Mouse (Mus musculus) forebrain, embryonic 13.5 days (tissue): ENCODE measurements around the gene Pold1. TPM values are rescaled to one million over a fixed set of nuclear protein-coding genes. Genes with fewer than 3 reads are reported as not detected.

Experiments used
- ATAC-seq: fragments of 200-750 bp; cut with Nextera tagmentation; 2 replicates; pipeline ENCODE4 v1.8.0; 2017
- H3K27ac ChIP-seq: fragments of 300-500 bp; sonication (generic); 2 replicates; pipeline ENCODE4 v1.5.1; 2015; ENCODE audit warnings: inconsistent platforms, mild to moderate bottlenecking, moderate library complexity
- H3K27me3 ChIP-seq: fragments of 300-500 bp; sonication (generic); 2 replicates; pipeline ENCODE4 v1.6.1; 2015; ENCODE audit warnings: mild to moderate bottlenecking, inconsistent platforms
- H3K36me3 ChIP-seq: fragments of 300-500 bp; sonication (generic); 2 replicates; pipeline ENCODE4 v1.6.1; 2015; ENCODE audit warnings: mild to moderate bottlenecking, inconsistent platforms; ENCODE audit not compliant: poor library complexity, severe bottlenecking
- H3K4me1 ChIP-seq: fragments of 300-500 bp; sonication (generic); 2 replicates; pipeline ENCODE4 v1.6.1; 2015; ENCODE audit warnings: inconsistent platforms
- H3K4me2 ChIP-seq: fragments of 300-500 bp; sonication (generic); 2 replicates; pipeline ENCODE4 v1.6.1; 2015; ENCODE audit warnings: inconsistent platforms, mild to moderate bottlenecking, moderate library complexity
- H3K4me3 ChIP-seq: fragments of 300-500 bp; sonication (generic); 2 replicates; pipeline ENCODE4 v1.5.1; 2015; ENCODE audit warnings: mild to moderate bottlenecking, inconsistent platforms
- H3K9ac ChIP-seq: fragments of 300-500 bp; sonication (generic); 2 replicates; pipeline ENCODE4 v1.6.1; 2015; ENCODE audit warnings: mild to moderate bottlenecking, inconsistent platforms
- H3K9me3 ChIP-seq: fragments of 300-500 bp; sonication (generic); replicated peaks from 2 replicates; pipeline ENCODE4 v1.6.1; 2016; ENCODE audit warnings: inconsistent platforms
- WGBS: fragments of 180-500 bp; shearing (Covaris S2); methylation state at CpG from one replicate; pipeline ENCODE4 v1.1.7; 2015; 5-methylcytosine and 5-hydroxymethylcytosine counted together
- polyA plus RNA-seq: library from polyadenylated mRNA; unstranded; fragments of >200 nt; fragmentation: Nextera tagmentation; extraction: Ambion mirVana; gene quantifications from 2 replicates; pipeline ENCODE4 v1.2.1, GENCODE M21; 2015

Pold1 gene
- polyA plus RNA-seq, 1 experiment from 2014 or later = 77.8 TPM

DNA sequence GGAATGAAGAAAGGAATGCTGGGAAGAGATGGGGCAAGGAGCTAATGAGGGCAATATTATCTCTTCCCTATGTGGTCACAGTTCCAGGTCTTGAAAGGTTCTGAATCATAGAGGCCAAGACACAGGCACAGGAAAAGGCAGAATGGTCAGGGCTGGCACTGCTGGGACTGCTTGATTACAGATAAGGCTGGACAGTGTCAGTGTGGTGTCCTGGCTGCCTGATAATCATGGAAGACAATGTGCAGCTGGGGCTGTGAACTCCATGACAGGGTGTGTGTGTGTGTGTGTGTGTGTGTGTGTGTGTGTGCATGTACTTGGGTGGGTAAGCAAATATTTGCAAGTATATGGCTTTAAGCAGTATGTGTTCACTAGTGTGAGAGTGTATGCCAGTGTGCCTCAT is 41.2 kb downstream of the Pold1 start:
- Histone ChIP-seq H3K27me3 (peaks cover 21% of the 10 kb centered on the region; the same call in 1 of the 2 replicates), H3K27ac (no peak overlapping the region), H3K9ac (no peak overlapping the region), H3K36me3 (no peaks in the 10 kb centered on the region), H3K4me3 (no peak overlapping the region), H3K4me1 (no peaks in the 10 kb centered on the region), H3K4me2 (no peak overlapping the region), H3K9me3 (0 out of 2 replicates have a peak, but pooled peaks cover under 1% of the 10 kb centered on the region)
- ATAC-seq = no peak

GRCm38 (mm10) chr7:44501563-44502115 is 47.0 kb downstream of the Pold1 start:
- ATAC-seq = peak; percentile 60; the same call in 1 of the 2 replicates
- Histone ChIP-seq H3K9ac (0 out of 2 replicates have a peak overlapping the region, but pooled peaks have one; percentile 1), H3K9me3 (no peaks in the 10 kb centered on the region), H3K4me1 (peaks cover 11% of the 10 kb centered on the region), H3K4me2 (no peak overlapping the region), H3K4me3 (no peak overlapping the region), H3K36me3 (no peaks in the 10 kb centered on the region), H3K27me3 (no peaks in the 10 kb centered on the region), H3K27ac (no peak overlapping the region)
- 39% methylated on average over 5 of the region's 5 CpGs for WGBS

GRCm38 (mm10) chr7:44500046-44500445 is 48.6 kb downstream of the Pold1 start:
- Histone ChIP-seq H3K27me3 (no peaks in the 10 kb centered on the region), H3K4me3 (no peak overlapping the region), H3K4me1 (peaks cover 19% of the 10 kb centered on the region), H3K9me3 (no peaks in the 10 kb centered on the region), H3K36me3 (no peaks in the 10 kb centered on the region), H3K4me2 (no peak overlapping the region), H3K27ac (no peak overlapping the region), H3K9ac (no peak overlapping the region)
- no peak for ATAC-seq
- WGBS = 62% methylated on average over 20 of the region's 20 CpGs

- 72% methylated on average over 1 of the region's 1 CpGs for WGBS
- H3K27me3 ChIP-seq = no peaks in the 10 kb centered on the region
These were observed 49.7 kb downstream of the Pold1 start for GRCm38 (mm10) chr7:44498922-44499321.

DNA sequence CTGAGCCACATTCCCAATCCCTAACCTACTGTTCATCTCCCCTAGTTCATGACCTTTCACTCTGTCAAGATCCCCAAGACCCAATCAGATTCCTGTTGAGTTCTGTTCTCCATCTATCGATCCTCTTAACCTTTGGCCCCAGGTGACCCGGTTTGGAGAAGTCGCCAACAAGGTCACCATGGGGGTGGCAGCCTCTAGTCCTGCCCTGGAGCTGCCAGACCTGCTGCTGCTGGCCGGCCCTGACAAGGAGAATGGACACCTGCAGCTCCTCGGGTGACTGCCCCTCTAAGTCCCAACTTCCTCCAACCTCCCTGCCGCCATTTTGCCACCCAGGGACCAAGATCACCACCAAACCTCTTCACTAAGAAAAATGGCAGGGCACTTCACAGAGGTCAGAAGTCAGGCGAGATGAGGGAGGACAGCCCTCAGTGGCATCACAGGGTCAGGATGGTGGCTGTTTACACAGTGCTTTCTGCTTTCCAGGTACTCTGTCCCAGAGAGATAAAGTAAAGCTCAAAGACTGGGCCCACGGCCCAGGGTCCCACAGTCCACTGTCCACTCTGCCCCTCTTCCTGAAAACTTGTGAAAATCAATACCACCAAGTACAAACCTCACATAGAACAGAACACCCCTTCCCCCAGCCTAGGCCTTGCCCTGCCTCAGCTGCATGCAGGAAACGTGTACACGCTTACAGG is 51.1 kb downstream of the Pold1 start:
- Histone ChIP-seq H3K27ac (no peak overlapping the region), H3K9me3 (no peaks in the 10 kb centered on the region), H3K4me3 (peak overlapping the region; percentile 80), H3K36me3 (peaks cover 18% of the 10 kb centered on the region), H3K4me2 (peak overlapping the region; percentile 83), H3K27me3 (no peaks in the 10 kb centered on the region), H3K9ac (peak overlapping the region; percentile 93), H3K4me1 (peaks cover 32% of the 10 kb centered on the region)
- ATAC-seq = no peak
- WGBS = 88% methylated on average over 10 of the region's 10 CpGs

More at GRCm38 (mm10) chr7:44498922-44499321, 49.7 kb downstream of the Pold1 start:
- no peaks in the 10 kb centered on the region for H3K9me3 ChIP-seq
- no peak overlapping the region for H3K4me3 ChIP-seq
- H3K36me3 ChIP-seq = peaks cover 4% of the 10 kb centered on the region; the same call in 1 of the 2 replicates
- no peak overlapping the region for H3K9ac ChIP-seq
- no peak for ATAC-seq
- no peak overlapping the region for H3K4me2 ChIP-seq
- peaks cover 29% of the 10 kb centered on the region for H3K4me1 ChIP-seq
- H3K27ac ChIP-seq = no peak overlapping the region

- Histone ChIP-seq H3K27me3 (no peaks in the 10 kb centered on the region), H3K9me3 (no peaks in the 10 kb centered on the region), H3K9ac (peak overlapping the region; percentile 93), H3K4me2 (peak overlapping the region; percentile 83), H3K4me1 (peaks cover 32% of the 10 kb centered on the region), H3K36me3 (peaks cover 25% of the 10 kb centered on the region), H3K4me3 (peak overlapping the region; percentile 80), H3K27ac (peak overlapping the region; percentile 95)
- WGBS = under 1% methylated on average over 26 of the region's 26 CpGs
- ATAC-seq = no peak
These were observed 51.9 kb downstream of the Pold1 start for GRCm38 (mm10) chr7:44496771-44497109.

DNA sequence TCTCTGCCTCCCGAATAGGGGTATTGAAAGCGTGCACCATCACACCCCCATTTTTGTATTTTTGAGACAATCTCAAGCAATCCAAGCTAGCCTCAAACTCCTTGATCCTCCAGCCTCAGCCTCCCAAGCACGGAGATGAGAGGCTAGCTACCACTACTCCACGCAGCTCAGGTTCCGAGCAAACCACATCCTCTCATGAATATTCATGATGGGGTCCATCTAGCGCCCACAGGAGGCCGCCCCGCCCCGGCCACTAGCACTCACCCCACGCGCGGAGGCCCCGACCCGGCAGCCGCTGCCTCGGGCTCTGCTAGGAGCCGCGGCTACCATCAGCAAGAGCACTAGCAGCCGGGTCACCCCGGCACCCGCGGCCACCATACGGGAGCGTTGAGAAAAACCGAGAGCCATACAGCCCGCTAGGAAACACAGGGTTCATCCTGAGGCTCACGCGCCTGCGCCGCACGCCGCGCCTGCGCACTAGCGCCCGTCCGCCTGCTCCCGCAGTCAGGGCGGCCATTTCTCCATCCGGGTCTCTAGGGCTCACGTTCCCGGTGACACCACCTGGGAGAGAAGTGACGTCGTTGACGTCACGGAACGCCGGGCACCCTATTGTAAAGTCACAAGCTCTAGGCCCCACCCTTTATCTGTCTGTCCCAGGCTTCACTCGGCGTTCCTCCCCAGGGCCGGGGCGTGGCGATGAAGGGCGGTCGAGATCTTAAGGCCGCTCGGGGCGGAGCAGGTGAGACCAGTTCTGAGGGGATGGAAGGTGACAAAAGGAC is 52.5 kb downstream of the Pold1 start, which contains the start of the genes Emc10 and Fam71e1:
Gene Emc10, minus strand, starts transcription at position 538 of the 779 bp plus-strand sequence.
Gene Fam71e1, plus strand, starts transcription at position 590 of the 779 bp plus-strand sequence.
- peak within 1 kb of the TSS; percentile 95 for H3K27ac ChIP-seq
- ATAC-seq = peak; percentile 97
- 1% methylated on average over 58 of the region's 58 CpGs for WGBS

DNA sequence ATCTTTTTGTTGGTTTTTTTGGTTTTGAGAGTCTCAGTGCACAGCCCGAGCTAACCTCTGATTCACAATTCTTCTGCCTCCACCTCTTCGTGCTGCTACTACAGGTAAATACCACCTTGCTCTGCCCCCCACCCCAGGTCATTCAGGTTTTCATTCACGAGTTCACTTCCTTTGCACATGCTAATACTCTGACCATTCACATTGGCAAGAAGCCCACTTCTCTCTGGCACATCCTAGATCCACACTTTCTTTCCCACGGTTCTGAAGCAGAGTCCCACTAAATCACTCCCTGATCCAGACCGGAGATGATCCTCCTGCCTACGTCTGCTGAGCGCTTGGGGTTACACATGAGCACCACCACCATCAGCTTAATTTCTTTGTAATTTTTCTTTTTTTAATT is 53.6 kb downstream of the Pold1 start:
- Histone ChIP-seq H3K27me3 (no peaks in the 10 kb centered on the region), H3K4me1 (peaks cover 32% of the 10 kb centered on the region), H3K9ac (peak overlapping the region; percentile 93), H3K36me3 (peaks cover 42% of the 10 kb centered on the region), H3K4me3 (peak overlapping the region; percentile 80), H3K9me3 (no peaks in the 10 kb centered on the region), H3K27ac (no peak overlapping the region), H3K4me2 (peak overlapping the region; percentile 83)
- ATAC-seq = no peak
- 86% methylated on average over 7 of the region's 7 CpGs for WGBS

More for the DNA sequence above, 52.5 kb downstream of the Pold1 start, which contains the start of the genes Emc10 and Fam71e1:
- peak within 1 kb of the TSS; percentile 83 for H3K4me2 ChIP-seq
- peaks cover 31% of the 10 kb centered on the region for H3K36me3 ChIP-seq
- peak within 1 kb of the TSS; percentile 93 for H3K9ac ChIP-seq
- H3K9me3 ChIP-seq = no peaks in the 10 kb centered on the region
- H3K27me3 ChIP-seq = no peaks in the 10 kb centered on the region
- peaks cover 32% of the 10 kb centered on the region for H3K4me1 ChIP-seq
- H3K4me3 ChIP-seq = peak within 1 kb of the TSS; percentile 80

GRCm38 (mm10) chr7:44494681-44495080 is 54.0 kb downstream of the Pold1 start:
- WGBS = 93% methylated on average over 12 of the region's 12 CpGs
- Histone ChIP-seq H3K9me3 (no peaks in the 10 kb centered on the region), H3K36me3 (peaks cover 46% of the 10 kb centered on the region), H3K4me1 (peaks cover 32% of the 10 kb centered on the region), H3K27ac (no peak overlapping the region), H3K4me3 (0 out of 2 replicates have a peak overlapping the region, but pooled peaks have one; percentile 80), H3K4me2 (peak overlapping the region; percentile 83), H3K27me3 (no peaks in the 10 kb centered on the region), H3K9ac (peak overlapping the region; percentile 93; the same call in 1 of the 2 replicates)
- no peak for ATAC-seq

DNA sequence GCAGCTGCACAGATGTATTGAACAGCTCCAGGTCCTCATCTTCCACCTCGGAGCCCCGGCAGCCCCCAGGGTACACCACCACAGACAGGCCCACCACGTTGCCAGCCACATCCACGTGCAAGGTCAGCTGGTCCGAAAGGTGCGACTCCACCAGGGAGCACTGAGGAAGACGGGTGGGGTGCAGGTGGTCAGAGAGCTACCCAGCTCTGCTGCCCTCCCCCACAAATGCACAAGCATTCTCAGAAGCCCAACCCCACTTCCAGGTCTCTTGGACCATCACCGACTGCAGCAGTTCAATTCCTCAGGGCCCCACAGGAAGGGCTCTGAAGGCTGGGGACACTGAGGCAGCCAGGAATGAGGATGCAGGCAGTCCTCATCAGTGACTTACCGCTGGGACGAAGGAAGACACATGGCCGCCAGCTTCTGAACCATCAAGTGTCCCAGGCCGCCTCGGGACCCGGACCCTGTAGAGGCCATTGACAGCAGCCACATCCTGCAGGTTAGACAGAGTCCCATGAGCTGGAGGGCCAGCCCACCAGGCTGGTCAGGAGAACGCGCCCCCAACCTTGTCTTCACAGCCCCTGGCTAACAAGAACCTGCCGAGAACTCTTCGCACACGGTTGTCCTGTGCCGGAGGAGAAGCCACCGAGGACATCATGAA is 56.4 kb downstream of the Pold1 start:
- peaks cover 27% of the 10 kb centered on the region for H3K4me1 ChIP-seq
- 95% methylated on average over 21 of the region's 21 CpGs for WGBS
- H3K27ac ChIP-seq = no peak overlapping the region
- no peaks in the 10 kb centered on the region for H3K9me3 ChIP-seq
- no peak for ATAC-seq
- H3K4me3 ChIP-seq = no peak overlapping the region
- H3K4me2 ChIP-seq = no peak overlapping the region
- H3K27me3 ChIP-seq = no peaks in the 10 kb centered on the region
- peaks cover 61% of the 10 kb centered on the region for H3K36me3 ChIP-seq
- peak overlapping the region; percentile 37; the same call in 1 of the 2 replicates for H3K9ac ChIP-seq

GRCm38 (mm10) chr7:44491391-44491790 is 57.3 kb downstream of the Pold1 start:
- no peaks in the 10 kb centered on the region for H3K27me3 ChIP-seq
- H3K27ac ChIP-seq = no peak overlapping the region
- ATAC-seq = no peak
- no peaks in the 10 kb centered on the region for H3K9me3 ChIP-seq
- no peak overlapping the region for H3K4me3 ChIP-seq
- no peak overlapping the region for H3K9ac ChIP-seq
- peaks cover 61% of the 10 kb centered on the region for H3K36me3 ChIP-seq
- 96% methylated on average over 5 of the region's 5 CpGs for WGBS
- peaks cover 24% of the 10 kb centered on the region for H3K4me1 ChIP-seq
- no peak overlapping the region for H3K4me2 ChIP-seq
